Mouse (Mus musculus): ENCODE results near the gene Taok2. TPM values are rescaled to one million over a fixed set of nuclear protein-coding genes. Genes with fewer than 3 reads are reported as not detected.

The Taok2 gene
- total RNA-seq (2023): 72.3 TPM

GRCm38 (mm10) chr7:126884286-126885164 is at the start of gene Taok2:
Gene Taok2, minus strand, starts transcription at chr7:126884703.

GRCm38 (mm10) chr7:126928384-126929037 is 44.0 kb upstream of the Taok2 start, which contains the start of gene Kctd13:
Gene Kctd13, plus strand, starts transcription at chr7:126928879.

GRCm38 (mm10) chr7:126922624-126923060 is 38.1 kb upstream of the Taok2 start, which contains the start of gene Tmem219:
Gene Tmem219, minus strand, starts transcription at chr7:126922917.

GRCm38 (mm10) chr7:126862147-126862784 is 22.2 kb downstream of the Taok2 start, which contains the start of gene Ino80e:
Gene Ino80e, minus strand, starts transcription at chr7:126862377.

GRCm38 (mm10) chr7:126861429-126862130 is 22.9 kb downstream of the Taok2 start, which contains the start of gene Hirip3:
Gene Hirip3, plus strand, starts transcription at chr7:126861972.

GRCm38 (mm10) chr7:126847116-126847420 is 37.4 kb downstream of the Taok2 start, which contains the start of gene Doc2a:
Gene Doc2a, plus strand, starts transcription at chr7:126847416.

GRCm38 (mm10) chr7:126831539-126831938 is 53.0 kb downstream of the Taok2 start, which contains the start of gene 4930451I11Rik:
Gene 4930451I11Rik, minus strand, starts transcription at chr7:126831639.

Other genes starting within 250 kb of the Taok2 start
- 58.8 TPM for gene Sgf29, start 235.4 kb downstream of the Taok2 start, total RNA-seq (2023)
- 0.59 TPM for gene Sult1a1, start 208.3 kb downstream of the Taok2 start, total RNA-seq (2023)
- gene Bola2, start 189.3 kb downstream of the Taok2 start, total RNA-seq (2023): 127 TPM
- gene Slx1b, start 188.9 kb downstream of the Taok2 start, total RNA-seq (2023): 6.8 TPM
- gene Coro1a, start 176.9 kb downstream of the Taok2 start, total RNA-seq (2023): 1,152 TPM
- 29.3 TPM for gene Mapk3, start 125.1 kb downstream of the Taok2 start, total RNA-seq (2023)
- 2.6 TPM for gene Gdpd3, start 118.4 kb downstream of the Taok2 start, total RNA-seq (2023)
- 256 TPM for gene Ypel3, start 107.7 kb downstream of the Taok2 start, total RNA-seq (2023)
- 8.0 TPM for gene Tbx6, start 103.2 kb downstream of the Taok2 start, total RNA-seq (2023)
- gene Ppp4c, start 92.2 kb downstream of the Taok2 start, total RNA-seq (2023): 239 TPM
- gene Fam57b, start 87.0 kb downstream of the Taok2 start, total RNA-seq (2023): not detected
- not detected for gene 4930451I11Rik, start 53.1 kb downstream of the Taok2 start, total RNA-seq (2023)
- gene Doc2a, start 37.3 kb downstream of the Taok2 start, total RNA-seq (2023): not detected
- 24.4 TPM for gene Hirip3, start 22.7 kb downstream of the Taok2 start, total RNA-seq (2023)
- 60.5 TPM for gene Ino80e, start 22.3 kb downstream of the Taok2 start, total RNA-seq (2023)
- 22.6 TPM for gene Tmem219, start 38.2 kb upstream of the Taok2 start, total RNA-seq (2023)
- gene Kctd13, start 44.2 kb upstream of the Taok2 start, total RNA-seq (2023): 37.3 TPM
- gene Asphd1, start 64.9 kb upstream of the Taok2 start, total RNA-seq (2023): not detected
- 6.1 TPM for gene Sez6l2, start 65.9 kb upstream of the Taok2 start, total RNA-seq (2023)
- gene Cdipt, start 91.2 kb upstream of the Taok2 start, total RNA-seq (2023): 99.9 TPM
- 0.62 TPM for gene Cdiptos, start 91.4 kb upstream of the Taok2 start, total RNA-seq (2023)
- gene Mvp, start 129.9 kb upstream of the Taok2 start, total RNA-seq (2023): 25.5 TPM
- 5.4 TPM for gene Pagr1b, start 131.8 kb upstream of the Taok2 start, total RNA-seq (2023)
- gene Pagr1a, start 132.6 kb upstream of the Taok2 start, total RNA-seq (2023): 26.5 TPM
- 32.5 TPM for gene Gm42742, start 136.4 kb upstream of the Taok2 start, total RNA-seq (2023)
- gene Prrt2, start 136.5 kb upstream of the Taok2 start, total RNA-seq (2023): 5.3 TPM
- 197 TPM for gene Maz, start 142.3 kb upstream of the Taok2 start, total RNA-seq (2023)
- 3.0 TPM for gene Kif22, start 157.8 kb upstream of the Taok2 start, total RNA-seq (2023)
- gene Zg16, start 202.6 kb upstream of the Taok2 start, total RNA-seq (2023): not detected
- gene AI467606, start 206.7 kb upstream of the Taok2 start, total RNA-seq (2023): 36.6 TPM
- 44.2 TPM for gene Qprt, start 237.5 kb upstream of the Taok2 start, total RNA-seq (2023)